8 mouse cellular contexts compared by ENCODE assay signal in the genomic region with DNA sequence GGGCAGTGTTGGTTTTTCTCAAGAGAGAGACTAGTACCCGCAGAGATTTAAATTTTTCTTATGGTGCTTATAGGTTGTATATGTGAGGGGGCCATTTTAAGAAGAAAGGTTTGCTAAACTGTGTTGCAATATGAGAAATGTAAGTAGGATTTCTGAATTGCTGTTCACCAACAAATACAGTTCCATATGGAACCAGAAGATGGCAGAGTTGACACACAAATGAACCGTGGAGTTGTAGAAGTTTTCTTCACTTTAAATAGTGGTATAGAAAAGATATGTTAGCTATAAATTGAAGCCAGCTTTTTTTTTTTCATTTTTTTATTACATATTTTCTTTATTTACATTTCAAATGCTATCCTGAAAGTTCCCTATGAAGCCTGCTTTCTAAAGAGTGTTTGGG. TPM values are rescaled to one million over a fixed set of nuclear protein-coding genes. Genes with fewer than 3 reads are reported as not detected.
DNase-seq lines count a peak whose midpoint lies in the region; ATAC-seq lines count a peak whose summit lies in the region.

No protein-coding gene starts in this region.

- H3K4me1 ChIP-seq in midbrain, embryonic 11.5 days (ENCODE audit: control insufficient read depth, insufficient read depth, low read length): no peaks in the 10 kb centered on the region
- no peaks in the 10 kb centered on the region for H3K4me1 ChIP-seq in midbrain, embryonic 10.5 days
- H3K4me1 ChIP-seq in forebrain, embryonic 15.5 days: no peaks in the 10 kb centered on the region

- H3K4me3 ChIP-seq in midbrain, embryonic 11.5 days (ENCODE audit: low read depth, low read length): no peak overlapping the region
- no peak overlapping the region for H3K4me3 ChIP-seq in midbrain, embryonic 10.5 days
- H3K4me3 ChIP-seq in forebrain, embryonic 15.5 days: no peak overlapping the region

- no peaks in the 10 kb centered on the region for H3K27me3 ChIP-seq in midbrain, embryonic 11.5 days (ENCODE audit: control insufficient read depth, insufficient read depth, low read length)
- no peaks in the 10 kb centered on the region for H3K27me3 ChIP-seq in midbrain, embryonic 10.5 days (ENCODE audit: low read depth, poor library complexity, severe bottlenecking)
- no peaks in the 10 kb centered on the region for H3K27me3 ChIP-seq in forebrain, embryonic 15.5 days

- H3K9me3 ChIP-seq in midbrain, embryonic 11.5 days (ENCODE audit: control insufficient read depth, low read length): no peaks in the 10 kb centered on the region
- no peaks in the 10 kb centered on the region for H3K9me3 ChIP-seq in midbrain, embryonic 10.5 days (replicated peaks)
- H3K9me3 ChIP-seq in forebrain, embryonic 15.5 days: no peaks in the 10 kb centered on the region

- no peak for ATAC-seq in midbrain, embryonic 11.5 days (ENCODE audit: low FRiP score)
- ATAC-seq in forebrain, embryonic 15.5 days (replicated peaks): no peak

- no peak overlapping the region for H3K9ac ChIP-seq in midbrain, embryonic 11.5 days (ENCODE audit: low read length)
- H3K9ac ChIP-seq in forebrain, embryonic 15.5 days (replicated peaks): no peak overlapping the region

- no peaks in the 10 kb centered on the region for H3K36me3 ChIP-seq in midbrain, embryonic 11.5 days (ENCODE audit: control insufficient read depth, insufficient read depth, low read length)
- H3K36me3 ChIP-seq in midbrain, embryonic 10.5 days: no peaks in the 10 kb centered on the region
- H3K36me3 ChIP-seq in forebrain, embryonic 15.5 days: no peaks in the 10 kb centered on the region

- 31% methylated on average over 2 of the region's 2 CpGs for WGBS in midbrain, embryonic 11.5 days
- WGBS in midbrain, embryonic 10.5 days: 40% methylated on average over 2 of the region's 2 CpGs
- 37% methylated on average over 2 of the region's 2 CpGs for WGBS in forebrain, embryonic 15.5 days

- intact Hi-C loops in heart, postnatal 25 days (cut with DNase I): loop anchor here (2.0 kb wide), 1 partner anchor 460 kb away; no protein-coding TSS in a partner anchor

- peak; percentile 31 for DNase-seq in gastrocnemius, adult 18-20 months (ENCODE audit: low spot score)
- DNase-seq in gastrocnemius, postnatal 25 days: no peak
- DNase-seq in midbrain, embryonic 11.5 days (ENCODE audit: low spot score, missing footprints): peak; percentile 92
- DNase-seq in midbrain, embryonic 10.5 days (ENCODE audit: low spot score): no peak
- DNase-seq in embryo, embryonic 10 days (ENCODE audit: low spot score): peak; percentile 64
- peak; percentile 62 for DNase-seq in retina, postnatal 1 day
- no peak for DNase-seq in heart, postnatal 25 days (ENCODE audit: low spot score)

- H3K4me2 ChIP-seq in midbrain, embryonic 11.5 days: no peak overlapping the region
- no peak overlapping the region for H3K4me2 ChIP-seq in forebrain, embryonic 15.5 days (replicated peaks)

- H3K27ac ChIP-seq in midbrain, embryonic 11.5 days (ENCODE audit: low read depth, low read length): no peak overlapping the region
- H3K27ac ChIP-seq in midbrain, embryonic 10.5 days (replicated peaks): no peak overlapping the region
- no peak overlapping the region for H3K27ac ChIP-seq in forebrain, embryonic 15.5 days (replicated peaks)

RNA-seq across cellular contexts. Expression of gene Slc25a26, which starts 24.2 kb away (rescaled TPM):
- total RNA-seq in gastrocnemius, adult 18-20 months (2021): 10 to 100 TPM; 15.4 to 18.1 TPM
- 10 to 100 TPM; 13.3 to 16.1 TPM for total RNA-seq in gastrocnemius, postnatal 25 days (2021)
- 7.1 and 9.8 TPM in 2 replicates for polyA plus RNA-seq in midbrain, embryonic 11.5 days (2014; fragmentation: Nextera tagmentation; extraction: Ambion mirVana)
- polyA plus RNA-seq in midbrain, embryonic 10.5 days (2016; fragmentation: Nextera tagmentation; extraction: Ambion mirVana): 9.8 and 10.0 TPM in 2 replicates
- 8.1 and 9.1 TPM in 2 replicates for polyA plus RNA-seq in forebrain, embryonic 15.5 days (2015; fragmentation: Nextera tagmentation; extraction: Ambion mirVana)
- 10 to 100 TPM; 15.9 to 18.2 TPM for total RNA-seq in heart, postnatal 25 days (2021)

Comparison
In these comparisons a context has a peak if more than half of its experiments do, and no peak if none do; other contexts are left out.
1. DNase-seq: peak in gastrocnemius, adult 18-20 months (single experiment), midbrain, embryonic 11.5 days (single experiment), embryo, embryonic 10 days (single experiment) and retina, postnatal 1 day (single experiment); none in gastrocnemius, postnatal 25 days (single experiment), midbrain, embryonic 10.5 days (single experiment) and heart, postnatal 25 days (single experiment).